Mouse (Mus musculus) layer of hippocampus, adult 9-11 months (tissue): ENCODE results near the gene Adgrf4.

Experiments
- DNase-seq: peaks from one replicate; pipeline ENCODE4 v3.0.0; 2022

The Adgrf4 gene

DNA sequence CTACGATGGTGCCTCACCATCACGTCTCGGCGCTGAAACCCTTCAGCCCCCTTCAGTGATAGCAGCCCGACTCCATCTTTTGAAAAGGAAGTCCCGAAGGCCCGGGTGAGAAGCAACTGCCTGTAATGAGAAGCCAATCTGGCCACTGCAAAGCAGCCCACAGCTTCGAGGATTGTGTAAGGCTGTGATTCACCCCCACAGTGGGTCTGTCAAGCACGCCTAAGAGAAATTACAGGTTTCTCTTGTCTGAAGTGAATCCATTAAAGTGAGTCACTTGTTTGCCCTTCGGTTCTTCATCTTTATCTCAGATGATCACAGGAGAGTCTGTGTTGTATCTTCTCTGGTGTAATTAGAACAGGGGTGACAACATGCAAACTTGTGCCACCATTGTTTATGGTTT lies at the start of gene Adgrf4:
Adgrf4 (minus strand) TSS at position 149 of the 400 bp plus-strand sequence.
- DNase-seq: peak; percentile 21

- no peak for DNase-seq
Measured at GRCm38 (mm10) chr17:42741801-42742217, 49.7 kb upstream of the Adgrf4 start, which contains the start of gene Adgrf2. TSS of gene Adgrf2 (minus strand) at chr17:42742179.

GRCm38 (mm10) chr17:42738794-42739193 lies 46.7 kb upstream of the Adgrf4 start:
- DNase-seq: no peak

DNA sequence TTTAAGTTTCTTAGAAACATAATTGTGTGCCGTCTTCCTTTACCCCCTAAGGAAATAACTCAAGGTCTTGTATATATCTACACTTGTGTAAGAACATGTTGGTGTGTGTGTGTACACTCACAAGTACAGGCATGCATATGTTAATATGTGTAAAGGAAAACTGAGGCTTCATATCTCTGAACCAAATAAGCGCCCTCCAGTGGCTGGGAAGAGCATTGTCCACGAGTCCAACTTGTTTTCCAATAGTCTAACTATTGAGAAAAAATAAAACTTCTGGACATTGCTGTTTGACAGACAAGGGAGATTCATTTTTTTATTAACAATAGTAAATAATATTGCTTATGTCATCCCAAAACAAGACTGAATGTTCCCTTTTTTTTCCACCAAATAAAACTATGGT lies 25.1 kb upstream of the Adgrf4 start:
- DNase-seq: no peak

GRCm38 (mm10) chr17:42714991-42715390 lies 22.9 kb upstream of the Adgrf4 start:
- peak; percentile 72 for DNase-seq

DNA sequence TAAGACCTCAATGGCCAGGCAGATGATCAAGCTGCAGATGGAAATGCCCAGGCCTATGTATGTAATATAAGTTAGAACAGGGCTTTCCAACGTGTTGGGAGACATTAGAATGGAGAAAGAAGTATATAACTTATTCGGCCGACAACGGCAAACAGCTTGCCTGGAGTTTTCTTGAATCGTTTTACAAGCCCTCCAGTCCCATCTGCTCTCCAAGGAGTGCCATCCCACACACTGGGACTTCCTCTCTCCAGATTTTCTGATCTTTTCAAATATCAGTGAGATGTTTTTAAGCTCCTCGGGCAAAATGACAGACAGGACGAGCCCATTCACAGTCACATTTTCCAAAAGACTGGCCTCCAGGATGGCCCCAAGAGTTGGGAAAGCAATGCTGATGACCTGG lies 18.6 kb upstream of the Adgrf4 start:
- DNase-seq: peak; percentile 63

- DNase-seq: peak; percentile 8
Measured at GRCm38 (mm10) chr17:42705611-42706010, 13.5 kb upstream of the Adgrf4 start.

- peak; percentile 25 for DNase-seq
Measured at GRCm38 (mm10) chr17:42702198-42702597, 10.1 kb upstream of the Adgrf4 start.

DNA sequence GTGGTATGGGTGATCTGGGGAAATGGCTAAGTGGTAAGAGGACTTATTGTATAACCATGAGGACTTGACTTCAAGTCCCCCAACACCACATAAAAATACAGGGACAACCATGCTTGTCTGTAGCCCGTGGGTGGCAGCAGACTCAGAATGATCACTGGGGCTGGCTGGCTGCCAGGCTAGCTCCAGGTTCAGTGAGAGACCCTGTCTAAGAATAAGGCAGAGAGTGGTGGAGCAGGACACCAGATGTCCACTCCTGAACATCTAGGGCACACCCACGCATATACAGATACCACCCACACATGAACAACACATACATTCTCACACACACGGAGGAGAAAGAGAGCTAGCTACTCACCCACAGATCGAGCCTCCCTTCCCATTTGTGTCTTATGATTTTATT lies 2.6 kb upstream of the Adgrf4 start:
- DNase-seq: peak; percentile 26

DNA sequence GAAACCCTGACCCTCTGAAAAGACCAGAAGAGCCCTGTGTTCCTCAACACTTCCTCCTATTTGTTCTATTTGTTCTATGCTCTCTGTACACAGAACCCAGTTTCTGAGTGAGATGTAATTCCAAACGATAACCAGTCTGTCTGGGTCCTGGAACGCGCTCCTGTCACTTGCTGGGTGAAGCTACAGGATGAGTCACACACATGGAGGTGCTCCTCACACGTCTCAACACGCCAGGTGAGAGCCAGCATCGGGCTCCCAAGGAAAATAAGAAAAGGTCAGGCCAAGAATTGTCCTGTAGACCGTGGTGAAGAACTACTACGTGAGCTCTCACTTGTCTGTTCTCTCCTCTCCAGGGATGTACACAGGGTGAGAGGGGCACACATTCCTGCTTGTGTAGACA lies 1.6 kb downstream of the Adgrf4 start:
- DNase-seq: no peak

DNA sequence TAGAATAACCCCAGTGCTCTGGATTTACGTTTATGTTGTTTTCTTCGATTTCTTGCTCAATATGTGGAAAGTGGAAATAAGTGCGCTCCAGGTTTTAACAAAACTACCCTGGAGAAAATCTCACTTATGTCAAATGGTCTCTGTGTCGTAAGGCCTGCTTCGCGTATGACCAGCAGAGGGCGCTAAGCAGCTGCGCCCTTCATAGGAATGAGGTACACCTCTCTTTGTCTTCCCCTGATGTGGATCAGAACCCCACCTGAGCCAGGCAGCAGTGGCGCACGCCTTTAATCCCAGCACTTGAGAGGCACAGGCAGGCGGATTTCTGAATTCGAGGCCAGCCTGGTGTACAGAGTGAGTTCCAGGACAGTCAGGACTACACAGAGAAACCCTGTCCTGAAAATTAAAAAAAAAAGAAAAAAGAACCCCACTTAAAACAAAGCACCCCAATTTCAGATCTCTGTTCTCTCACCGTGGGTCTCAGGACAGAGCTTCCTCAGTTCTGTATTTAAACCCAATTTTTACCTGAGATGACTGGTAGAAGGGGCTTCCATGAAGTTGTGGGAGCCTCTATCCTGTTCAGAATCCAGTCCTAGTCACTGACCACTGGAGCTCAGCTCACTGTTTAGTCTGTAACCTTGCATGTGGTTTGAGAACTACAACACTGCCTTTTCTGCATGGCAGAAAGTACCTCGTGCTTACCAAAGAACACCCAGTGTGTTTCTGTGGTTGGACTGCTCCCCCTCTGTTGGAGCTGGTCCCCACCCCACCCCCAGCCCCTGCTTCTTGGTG lies 33.3 kb downstream of the Adgrf4 start:
- no peak for DNase-seq

DNA sequence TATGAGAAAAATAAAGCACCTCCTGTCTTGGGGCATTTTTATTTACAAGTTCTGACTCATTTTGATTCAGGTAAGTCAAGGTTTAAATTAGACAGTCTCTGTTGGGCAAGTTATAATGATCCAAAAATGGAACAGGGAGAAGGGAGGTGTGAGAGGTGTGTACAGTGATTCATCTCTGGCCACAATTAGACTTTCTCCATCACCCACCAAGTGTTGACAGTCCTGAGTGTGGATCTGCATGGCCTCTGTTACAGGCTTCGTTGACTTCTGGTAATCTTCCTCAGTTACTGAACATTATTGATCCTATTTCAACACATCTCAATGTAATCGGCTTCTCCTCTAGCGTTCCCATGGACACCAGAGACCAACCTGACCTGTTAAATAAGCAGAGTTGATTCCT lies 48.7 kb downstream of the Adgrf4 start:
- DNase-seq: no peak

GRCm38 (mm10) chr17:42630206-42630605 lies 61.9 kb downstream of the Adgrf4 start:
- DNase-seq: no peak

- DNase-seq: peak; percentile 51
Measured at GRCm38 (mm10) chr17:42613043-42613737, 78.9 kb downstream of the Adgrf4 start.

DNA sequence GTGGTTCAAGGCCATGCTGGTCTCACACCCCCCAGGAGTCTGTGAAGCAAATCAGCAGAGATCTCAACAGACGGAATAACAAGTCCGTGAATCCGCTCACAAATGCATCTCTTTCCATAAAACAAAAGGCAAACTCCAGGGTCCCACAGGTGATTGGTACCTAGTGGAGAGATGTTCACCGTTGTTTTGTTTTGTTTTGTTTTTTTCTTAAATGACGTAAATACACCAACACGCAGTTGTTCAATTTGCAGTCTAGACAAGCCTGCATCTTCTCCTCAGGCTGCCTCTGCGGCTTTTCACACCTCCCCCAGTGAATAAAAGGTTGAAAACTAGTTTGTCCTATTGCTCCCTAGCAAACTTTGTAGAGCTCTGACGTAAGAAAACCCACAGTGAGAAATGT lies 80.8 kb downstream of the Adgrf4 start, which contains the start of gene Opn5:
Opn5 (minus strand) TSS at position 101 of the 400 bp plus-strand sequence.
- DNase-seq: no peak

GRCm38 (mm10) chr17:42608270-42608669 lies 83.8 kb downstream of the Adgrf4 start:
- DNase-seq: no peak
